Mouse (Mus musculus): ENCODE measurements at regions not wholly inside any gene's neighbourhood (a gene's known extent, or its start where the extent isn't known, plus 50 kb on each side); places are given as distances from the start of the nearest gene placed in this dataset.

DNA sequence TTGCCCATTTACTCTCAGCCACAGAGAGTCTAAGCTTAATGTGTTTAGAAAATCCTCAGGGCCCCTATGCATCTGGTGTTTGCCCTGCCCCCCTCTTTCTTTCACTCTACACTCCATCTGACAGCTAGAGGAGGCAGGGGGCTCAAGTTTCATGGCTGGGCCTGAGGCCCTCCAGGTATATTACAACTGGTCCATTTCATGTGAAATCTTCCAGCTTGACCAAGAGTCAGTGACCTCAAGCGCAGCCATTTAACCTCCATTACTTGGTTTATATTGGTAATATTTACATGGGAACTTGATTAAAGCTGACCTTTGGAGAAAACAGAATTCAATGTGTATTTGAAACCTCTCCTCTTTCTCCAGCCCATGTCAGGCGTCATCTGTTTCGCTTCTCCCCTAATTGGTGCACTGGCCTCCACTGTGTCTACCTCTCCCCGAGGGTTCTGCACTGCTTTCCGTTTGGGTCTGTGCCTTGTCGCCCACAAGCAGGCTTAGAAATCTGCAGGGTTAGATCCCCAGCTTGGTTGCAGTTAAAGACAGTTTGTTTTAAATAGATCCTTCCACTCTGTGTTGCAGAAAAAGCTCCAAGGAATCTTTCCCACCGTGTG is 327.6 kb upstream of the Npvf start:
- Histone ChIP-seq H3K36me3 (ENCODE audit: control insufficient read depth, insufficient read depth, low read length) (no peaks in the 10 kb centered on the region), H3K4me3 (ENCODE audit: insufficient read depth, low read depth, low read length) (no peak overlapping the region), H3K27ac (ENCODE audit: insufficient read depth, low read depth, low read length) (no peak overlapping the region), H3K4me1 (ENCODE audit: control insufficient read depth, insufficient read depth, low read length) (peaks cover 9% of the 10 kb centered on the region; the same call in 1 of the 2 replicates), H3K27me3 (replicated peaks; ENCODE audit: control insufficient read depth, insufficient read depth, low read length) (no peaks in the 10 kb centered on the region)
- DNase-seq, result no peak
- 69% methylated on average over 7 of the region's 7 CpGs for WGBS
- TF ChIP-seq CTCF (conservative IDR thresholded peaks at IDR 0.05; ENCODE audit: insufficient read depth, insufficient read length, low read depth, low read length), result no peak
- TF ChIP-seq POLR2A (IDR thresholded peaks at IDR 0.05; ENCODE audit: low read depth, low read length), result no peak

DNA sequence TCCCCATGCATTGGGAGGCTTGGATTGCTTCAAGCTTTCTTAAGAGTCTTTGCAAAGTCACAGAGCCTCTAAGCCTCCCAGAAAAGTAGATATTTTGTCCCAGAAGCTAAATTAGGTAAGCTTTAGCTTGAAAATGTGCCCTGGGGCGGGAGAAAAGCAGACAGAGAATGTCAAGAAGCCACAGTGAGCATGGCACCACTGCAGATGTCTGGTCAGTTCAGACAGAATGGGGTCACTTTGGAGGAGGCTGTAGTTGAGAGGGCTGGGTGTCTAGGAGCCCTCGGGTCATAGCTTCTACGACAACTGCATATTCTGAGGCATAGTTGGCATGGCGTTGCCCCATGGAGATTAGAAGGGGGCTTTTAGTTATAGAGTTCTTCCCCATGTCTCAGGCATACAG is 328.6 kb upstream of the Npvf start:
- no peak for DNase-seq
- WGBS, result 66% methylated on average over 4 of the region's 4 CpGs
- Histone ChIP-seq H3K27me3 (replicated peaks; ENCODE audit: control insufficient read depth, insufficient read depth, low read length) (no peaks in the 10 kb centered on the region), H3K4me1 (ENCODE audit: control insufficient read depth, insufficient read depth, low read length) (0 out of 2 replicates have a peak, but pooled peaks cover 7% of the 10 kb centered on the region), H3K4me3 (ENCODE audit: insufficient read depth, low read depth, low read length) (no peak overlapping the region), H3K27ac (ENCODE audit: insufficient read depth, low read depth, low read length) (no peak overlapping the region), H3K36me3 (ENCODE audit: control insufficient read depth, insufficient read depth, low read length) (no peaks in the 10 kb centered on the region)
- TF ChIP-seq POLR2A (IDR thresholded peaks at IDR 0.05; ENCODE audit: low read depth, low read length) (no peak), CTCF (conservative IDR thresholded peaks at IDR 0.05; ENCODE audit: insufficient read depth, insufficient read length, low read depth, low read length) (no peak)

DNA sequence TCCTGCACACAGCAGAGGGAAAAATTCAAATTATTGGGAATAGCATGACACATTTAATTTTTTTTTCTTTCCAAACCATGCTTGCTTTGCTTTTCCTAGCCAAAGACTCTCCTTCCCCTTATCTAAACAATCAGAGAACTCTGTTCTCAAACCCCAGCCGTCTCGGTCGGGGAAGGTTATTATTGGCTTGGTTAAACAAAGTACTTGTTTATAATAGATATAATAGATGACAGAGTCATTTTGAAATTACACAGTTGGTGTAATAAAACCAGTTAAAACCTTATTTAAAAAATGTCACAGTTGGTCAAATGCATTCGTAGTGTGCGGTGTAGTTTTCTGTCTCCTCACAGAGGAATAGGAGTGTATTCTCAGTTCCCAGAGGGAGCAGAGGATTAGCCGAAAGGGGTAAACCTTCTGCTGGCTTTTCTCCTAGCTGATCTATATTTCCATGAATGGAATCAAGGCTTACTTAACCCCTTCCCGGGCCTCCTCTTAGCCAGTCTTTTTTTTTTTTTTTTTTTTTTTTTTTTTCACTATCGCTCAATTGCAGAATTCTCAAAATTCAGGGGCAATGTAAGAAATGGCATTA is 329.4 kb upstream of the Npvf start:
- H3K27me3 ChIP-seq (replicated peaks; ENCODE audit: control insufficient read depth, insufficient read depth, low read length), result no peaks in the 10 kb centered on the region
- H3K36me3 ChIP-seq (ENCODE audit: control insufficient read depth, insufficient read depth, low read length), result no peaks in the 10 kb centered on the region
- H3K27ac ChIP-seq (ENCODE audit: insufficient read depth, low read depth, low read length), result no peak overlapping the region
- H3K4me3 ChIP-seq (ENCODE audit: insufficient read depth, low read depth, low read length), result no peak overlapping the region
- H3K4me1 ChIP-seq (ENCODE audit: control insufficient read depth, insufficient read depth, low read length), result 0 out of 2 replicates have a peak, but pooled peaks cover 7% of the 10 kb centered on the region
- TF ChIP-seq CTCF (conservative IDR thresholded peaks at IDR 0.05; ENCODE audit: insufficient read depth, insufficient read length, low read depth, low read length) (no peak), POLR2A (IDR thresholded peaks at IDR 0.05; ENCODE audit: low read depth, low read length) (no peak)
- 59% methylated on average over 8 of the region's 8 CpGs for WGBS
- no peak for DNase-seq

DNA sequence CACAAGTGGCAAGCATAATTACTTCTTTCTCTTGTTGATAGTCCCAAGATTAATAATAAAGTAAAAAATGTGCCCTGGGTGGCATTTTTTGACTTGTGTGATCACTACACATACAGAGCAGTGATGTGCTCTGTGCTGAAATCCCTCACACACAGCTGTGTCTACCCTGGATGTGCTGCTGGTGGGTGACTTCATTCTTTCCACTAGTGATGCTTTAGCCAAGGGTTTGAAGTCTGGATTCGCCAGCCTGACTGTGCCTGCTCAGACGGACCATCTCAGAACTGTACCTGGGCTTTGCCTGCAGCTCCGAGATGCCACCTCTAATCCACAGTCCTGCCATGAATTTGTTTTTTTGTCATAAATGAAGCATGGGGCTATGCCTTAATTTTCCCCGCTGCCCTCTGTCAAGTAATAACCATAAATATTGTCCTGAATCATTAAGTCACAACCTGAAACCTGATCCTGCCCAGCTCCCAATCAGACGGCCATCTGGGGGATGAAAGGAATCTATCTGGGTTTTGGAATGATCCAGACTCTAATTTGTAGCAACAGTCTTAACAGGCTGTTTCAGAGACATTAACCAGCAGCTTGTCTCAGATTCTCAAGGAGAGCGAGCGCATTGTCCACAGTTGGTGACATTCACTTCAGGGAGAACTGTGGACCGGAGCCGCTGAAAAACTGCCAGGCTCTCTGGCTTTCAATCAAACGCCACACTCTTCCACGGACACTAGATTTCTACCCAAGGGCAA is 330.1 kb upstream of the Npvf start:
- Histone ChIP-seq H3K27ac (ENCODE audit: insufficient read depth, low read depth, low read length) (no peak overlapping the region), H3K4me3 (ENCODE audit: insufficient read depth, low read depth, low read length) (no peak overlapping the region), H3K4me1 (ENCODE audit: control insufficient read depth, insufficient read depth, low read length) (0 out of 2 replicates have a peak, but pooled peaks cover 4% of the 10 kb centered on the region), H3K27me3 (replicated peaks; ENCODE audit: control insufficient read depth, insufficient read depth, low read length) (no peaks in the 10 kb centered on the region), H3K36me3 (ENCODE audit: control insufficient read depth, insufficient read depth, low read length) (no peaks in the 10 kb centered on the region)
- WGBS, result 37% methylated on average over 11 of the region's 11 CpGs
- TF ChIP-seq CTCF (conservative IDR thresholded peaks at IDR 0.05; ENCODE audit: insufficient read depth, insufficient read length, low read depth, low read length), result no peak
- no peak for TF ChIP-seq POLR2A (IDR thresholded peaks at IDR 0.05; ENCODE audit: low read depth, low read length)
- no peak for DNase-seq

DNA sequence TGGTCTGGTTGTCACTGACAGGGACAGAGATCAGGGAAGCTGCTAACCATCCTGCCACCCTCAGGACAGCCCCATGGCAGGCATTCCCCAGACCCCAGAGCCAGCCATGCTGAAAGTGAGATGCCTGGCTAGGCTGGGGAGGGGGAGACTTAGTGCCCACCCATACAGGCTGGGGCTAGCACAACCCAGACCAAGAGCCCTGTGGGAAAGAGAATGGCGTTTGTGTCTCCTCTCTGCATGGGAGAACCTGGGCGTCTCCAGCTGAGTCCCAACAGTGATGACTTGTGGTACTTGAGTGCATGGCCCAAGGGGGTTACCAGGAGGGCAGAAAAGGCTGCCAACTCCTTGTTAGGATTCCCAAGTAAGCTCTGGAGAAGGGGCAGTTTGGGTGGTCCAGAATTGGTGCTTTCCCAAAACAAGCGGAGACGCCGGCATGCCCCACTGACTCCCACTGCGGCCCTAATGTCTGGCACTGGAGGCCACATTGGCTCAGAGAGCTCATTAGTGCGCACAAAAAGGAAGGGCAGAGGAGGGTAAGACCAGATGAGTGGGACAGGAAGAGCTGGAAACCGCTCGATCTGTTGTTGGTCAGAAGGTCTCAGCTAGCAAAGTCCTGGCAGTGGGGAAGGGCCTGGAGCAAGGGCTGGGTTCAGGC is 332.2 kb upstream of the Npvf start:
- DNase-seq, result no peak
- TF ChIP-seq POLR2A (IDR thresholded peaks at IDR 0.05; ENCODE audit: low read depth, low read length) (no peak), CTCF (conservative IDR thresholded peaks at IDR 0.05; ENCODE audit: insufficient read depth, insufficient read length, low read depth, low read length) (no peak)
- no peak overlapping the region for H3K27ac ChIP-seq (ENCODE audit: insufficient read depth, low read depth, low read length)
- H3K27me3 ChIP-seq (replicated peaks; ENCODE audit: control insufficient read depth, insufficient read depth, low read length), result no peaks in the 10 kb centered on the region
- no peaks in the 10 kb centered on the region for H3K36me3 ChIP-seq (ENCODE audit: control insufficient read depth, insufficient read depth, low read length)
- H3K4me3 ChIP-seq (ENCODE audit: insufficient read depth, low read depth, low read length), result no peak overlapping the region
- no peaks in the 10 kb centered on the region for H3K4me1 ChIP-seq (ENCODE audit: control insufficient read depth, insufficient read depth, low read length)
- WGBS, result 57% methylated on average over 9 of the region's 9 CpGs

DNA sequence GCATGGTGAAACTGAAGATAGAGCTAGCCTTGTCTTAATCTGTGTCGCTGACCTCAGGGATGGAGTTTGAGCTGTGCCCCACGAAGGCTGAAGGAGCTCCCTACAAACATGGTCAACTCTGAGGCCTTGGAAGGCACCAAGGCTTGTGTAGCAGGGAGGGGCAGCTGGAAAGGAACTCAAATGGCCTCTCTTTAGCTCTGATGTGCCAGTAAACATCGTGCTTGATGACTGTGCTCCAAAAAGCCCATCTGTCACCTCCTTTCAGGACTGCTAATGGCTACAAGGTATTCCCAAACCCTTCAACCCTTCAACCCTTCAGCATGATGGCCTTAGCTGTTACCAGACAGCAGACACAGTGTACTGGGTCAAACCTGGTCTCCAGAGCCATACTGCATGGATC is 334.3 kb upstream of the Npvf start:
- H3K27ac ChIP-seq (ENCODE audit: insufficient read depth, low read depth, low read length), result no peak overlapping the region
- WGBS, result 76% methylated on average over 3 of the region's 3 CpGs
- TF ChIP-seq CTCF (conservative IDR thresholded peaks at IDR 0.05; ENCODE audit: insufficient read depth, insufficient read length, low read depth, low read length), result no peak
- no peak for TF ChIP-seq POLR2A (IDR thresholded peaks at IDR 0.05; ENCODE audit: low read depth, low read length)
- no peaks in the 10 kb centered on the region for H3K36me3 ChIP-seq (ENCODE audit: control insufficient read depth, insufficient read depth, low read length)
- H3K27me3 ChIP-seq (replicated peaks; ENCODE audit: control insufficient read depth, insufficient read depth, low read length), result no peaks in the 10 kb centered on the region
- no peak for DNase-seq
- H3K4me1 ChIP-seq (ENCODE audit: control insufficient read depth, insufficient read depth, low read length), result no peaks in the 10 kb centered on the region
- no peak overlapping the region for H3K4me3 ChIP-seq (ENCODE audit: insufficient read depth, low read depth, low read length)

All from kidney, adult 2 months (tissue).